Mouse (Mus musculus): ENCODE data around the gene Orm1.

Gene Orm1

DNA sequence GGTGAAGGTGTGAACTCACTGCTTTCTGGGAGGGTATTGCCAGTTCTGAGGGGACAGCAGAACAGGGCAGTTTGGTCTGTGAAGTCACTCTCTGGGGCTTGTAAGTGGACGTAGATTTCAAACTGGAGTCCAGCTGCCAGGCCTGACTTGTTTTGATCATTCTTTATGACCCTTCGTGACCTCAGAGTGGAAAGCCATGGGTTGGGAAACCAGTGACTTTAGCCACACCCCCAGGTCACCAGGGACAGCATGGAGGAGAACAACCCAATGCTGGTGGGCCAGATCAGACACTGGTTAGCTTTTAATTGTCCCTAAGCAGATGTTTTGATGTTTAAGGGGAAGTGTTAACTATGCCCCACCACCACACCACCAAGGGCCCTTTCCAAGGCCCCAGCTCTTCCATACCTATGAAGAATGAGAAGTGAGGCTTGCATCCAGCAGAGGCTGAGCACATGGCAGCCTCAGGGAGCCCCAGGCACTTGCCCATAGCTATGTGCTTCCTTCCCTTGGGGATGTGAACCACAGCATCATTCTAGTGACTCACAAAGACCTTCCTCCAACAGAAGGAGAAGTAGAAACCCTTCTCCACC is 12.7 kb downstream of the Orm1 start:
- peak; percentile 45 for DNase-seq

DNA sequence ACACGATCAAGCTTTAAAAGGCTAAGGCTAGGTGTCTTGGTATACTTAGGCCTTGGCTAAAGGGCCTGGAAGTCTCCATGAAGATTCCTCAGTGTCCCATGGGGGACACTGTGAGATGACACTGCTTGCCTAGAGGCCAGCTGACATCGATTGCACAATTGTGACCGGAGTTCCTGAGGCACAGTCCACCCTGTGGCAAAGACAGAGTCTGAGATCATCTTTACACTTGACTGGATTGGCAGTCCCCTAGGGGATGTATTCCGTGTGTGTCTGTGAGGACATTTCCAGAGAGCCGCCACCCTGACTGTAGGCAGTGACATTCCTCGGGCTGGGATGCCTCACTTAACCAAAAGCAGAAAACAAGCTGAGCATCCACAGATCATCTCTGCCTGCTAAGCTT is 15.5 kb downstream of the Orm1 start:
- no peak for DNase-seq

DNA sequence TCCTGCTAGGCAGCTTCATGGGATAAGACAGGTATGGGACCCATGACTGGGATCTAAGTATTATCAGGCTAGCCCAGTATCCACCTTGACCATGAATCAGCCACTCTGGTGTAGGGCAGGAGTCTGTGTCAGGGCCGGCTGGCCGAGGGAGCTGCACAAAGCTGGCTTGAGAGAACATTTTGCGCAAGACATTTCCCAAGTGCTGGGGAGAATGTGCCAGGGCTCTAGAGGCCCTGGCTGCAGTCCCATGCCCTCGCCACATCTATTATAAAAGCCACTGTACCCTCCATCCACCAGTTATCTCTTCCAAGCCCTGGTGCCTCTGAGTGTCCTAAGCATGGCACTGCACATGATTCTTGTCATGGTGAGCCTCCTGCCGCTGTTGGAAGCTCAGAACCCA is 17.8 kb downstream of the Orm1 start, which contains the start of gene Orm2:
Orm2 (plus strand) TSS at position 300 of the 400 bp plus-strand sequence.
- peak; percentile 65 for DNase-seq

DNA sequence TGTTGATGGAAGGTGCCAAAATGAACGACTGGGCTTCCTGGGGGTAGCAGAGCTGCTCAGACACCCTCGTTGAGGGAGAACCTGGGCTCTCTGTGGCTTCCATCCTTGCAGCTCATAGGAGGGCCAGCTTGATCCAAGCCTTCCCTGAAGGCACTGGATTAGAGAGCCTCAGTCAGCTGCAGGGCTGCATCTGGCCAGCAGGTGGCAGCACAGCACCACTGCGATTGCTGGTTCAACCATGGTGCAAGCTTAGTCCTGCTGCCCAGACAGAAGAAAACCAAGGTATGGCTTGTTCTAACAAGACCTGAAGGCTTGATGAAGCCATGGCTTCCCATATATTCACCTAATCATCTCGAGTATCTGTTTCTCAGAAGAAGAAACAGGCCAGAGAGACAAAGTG is 24.2 kb downstream of the Orm1 start:
- DNase-seq = peak; percentile 93

DNA sequence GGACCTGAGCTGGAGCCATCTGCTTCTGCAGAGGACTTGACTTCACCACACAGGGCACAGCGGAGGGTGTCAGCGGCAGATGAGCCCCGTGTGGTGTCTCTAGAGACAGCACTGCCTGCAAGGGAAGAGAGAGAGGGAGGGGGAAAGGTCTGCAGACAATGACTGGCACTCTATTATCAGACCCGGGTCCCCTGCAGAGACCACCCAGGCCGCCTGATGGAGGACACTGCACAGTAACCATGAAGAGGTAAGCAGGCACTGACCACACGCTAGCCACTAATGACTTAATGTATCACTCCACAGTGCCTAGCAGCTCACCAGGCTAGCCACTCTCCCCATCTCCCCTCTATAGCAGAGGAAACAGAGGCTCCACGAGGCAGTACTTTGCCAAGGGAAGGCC is 26.5 kb downstream of the Orm1 start:
- no peak for DNase-seq

DNA sequence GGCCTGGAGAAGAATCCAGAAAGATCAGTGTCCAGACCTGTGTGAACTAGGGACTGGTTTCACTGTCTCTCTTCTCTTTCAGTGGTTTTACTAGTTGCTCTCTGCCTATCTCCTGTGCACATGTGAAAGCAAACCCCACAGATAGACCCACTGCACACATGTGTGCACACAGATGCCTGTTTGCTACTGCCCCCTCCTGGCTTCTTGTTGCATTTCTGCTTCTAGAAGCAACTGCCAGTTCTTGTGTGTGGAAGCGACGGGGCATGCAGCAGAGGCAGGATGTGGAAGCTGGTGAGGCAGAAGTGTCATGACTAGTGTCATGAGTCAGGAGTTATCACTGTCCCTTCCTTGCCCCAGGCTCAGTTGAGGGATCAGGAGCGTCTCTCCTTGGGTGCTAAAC is 27.5 kb downstream of the Orm1 start:
- DNase-seq = peak; percentile 51

DNA sequence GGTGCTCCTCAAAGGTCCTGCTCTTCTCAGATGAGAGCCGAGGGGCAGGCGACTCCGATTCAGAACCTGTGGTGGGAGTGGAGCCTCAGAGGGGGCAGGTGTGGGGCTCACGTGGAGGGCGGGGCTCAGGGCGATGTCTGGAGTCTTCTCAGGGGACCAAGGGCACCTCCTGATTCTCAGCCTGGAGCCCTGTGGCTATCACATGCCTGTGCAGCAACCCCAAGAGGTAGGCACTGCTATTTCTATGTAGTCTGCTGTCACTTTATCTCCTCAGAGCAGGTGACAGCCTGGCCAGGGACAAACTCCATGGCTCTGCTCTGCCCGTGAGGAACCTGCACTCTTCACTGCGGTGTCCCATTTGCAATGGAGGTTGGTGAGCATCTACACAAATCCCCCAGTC is 29.0 kb downstream of the Orm1 start:
- DNase-seq = no peak

DNA sequence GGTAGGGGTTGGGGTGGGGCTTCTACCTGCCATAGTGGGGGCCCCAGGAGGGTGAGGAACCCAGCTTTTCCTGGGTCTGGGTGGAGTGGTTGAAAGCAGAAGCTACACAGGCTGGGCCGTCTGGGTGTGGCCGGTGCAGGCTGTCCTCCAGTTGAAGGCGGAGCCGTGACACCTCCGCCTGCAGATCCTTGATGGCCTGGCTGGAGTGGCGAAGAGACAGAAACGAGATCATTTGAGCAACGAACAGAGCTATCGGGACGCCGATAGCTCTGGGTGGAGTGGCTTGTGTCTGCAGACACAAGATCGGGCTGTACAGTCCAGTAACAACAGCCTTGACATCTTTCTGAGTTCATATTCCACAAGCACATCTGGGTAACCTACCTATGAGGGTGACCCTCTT is 30.0 kb downstream of the Orm1 start:
- DNase-seq = no peak

DNA sequence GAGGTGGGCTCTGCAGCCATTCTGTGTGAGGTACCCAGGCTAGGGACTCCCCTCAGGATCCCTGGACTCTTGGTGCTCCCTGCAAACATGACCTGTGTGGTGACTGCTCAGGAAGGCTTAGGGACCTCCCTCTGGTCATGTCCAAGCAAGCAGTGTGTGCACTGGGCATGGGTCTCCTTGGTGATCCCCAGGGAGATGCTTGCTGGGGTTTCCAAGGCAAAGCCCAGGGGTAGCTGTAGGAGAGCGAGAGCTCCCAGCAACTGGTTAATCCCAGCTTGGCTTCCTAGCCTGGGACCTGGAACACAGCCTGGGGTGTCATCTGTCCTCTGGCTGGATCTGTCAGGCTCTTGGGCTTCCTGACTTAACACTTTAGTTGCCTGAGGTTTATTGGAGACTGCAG is 31.0 kb downstream of the Orm1 start:
- no peak for DNase-seq

DNA sequence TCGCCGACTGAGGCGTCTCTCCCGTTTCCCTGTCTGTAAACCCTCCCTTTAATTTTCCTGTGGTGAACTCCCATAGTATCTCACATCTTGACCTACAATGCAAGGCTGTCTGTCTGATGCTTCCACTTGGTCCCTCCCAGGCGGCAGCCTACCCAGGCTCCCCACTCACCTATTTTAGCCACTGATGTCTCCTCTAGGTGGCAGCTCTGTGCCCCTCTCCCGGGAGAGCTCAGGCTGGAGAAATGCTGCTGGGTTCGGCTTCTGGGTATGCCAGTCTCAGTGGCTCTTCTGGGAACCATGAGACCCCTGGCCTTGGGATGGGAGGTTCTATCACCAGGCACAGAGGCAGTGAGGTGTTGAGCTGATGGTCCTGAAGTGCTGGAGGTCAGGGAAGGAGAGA is 33.1 kb downstream of the Orm1 start:
- no peak for DNase-seq

DNA sequence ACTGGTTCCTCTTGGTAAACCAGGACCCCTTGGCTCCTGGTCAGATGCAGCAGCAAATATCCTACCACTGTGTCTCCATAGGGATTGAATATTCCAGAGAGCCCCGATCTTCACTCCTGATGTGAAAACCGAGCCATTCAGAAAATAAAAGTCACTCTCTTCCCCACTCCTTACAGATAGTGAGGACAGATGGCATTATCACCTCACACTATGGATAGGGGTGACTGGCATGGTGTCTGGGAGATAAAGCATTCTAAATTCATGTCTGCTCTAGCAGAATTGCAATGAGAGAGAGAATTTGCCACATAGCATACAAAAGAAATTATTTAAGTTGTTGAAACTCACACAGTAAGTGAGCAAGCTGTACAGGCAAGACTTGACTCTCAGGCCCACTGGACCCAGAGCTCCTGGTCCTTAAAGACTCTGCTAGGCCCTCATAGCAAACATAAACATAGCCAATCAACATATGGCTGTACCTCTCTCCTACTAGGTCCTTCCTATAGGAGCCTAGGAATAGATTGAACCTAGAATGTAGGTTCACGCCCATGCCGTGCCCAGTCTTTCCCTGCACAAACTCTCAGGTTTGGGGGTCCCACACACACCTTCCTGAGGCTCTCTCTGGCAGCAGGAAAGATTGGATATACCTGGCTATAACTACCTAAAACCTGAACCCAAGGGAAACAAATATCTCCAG is 38.5 kb downstream of the Orm1 start:
- no peak for DNase-seq

DNA sequence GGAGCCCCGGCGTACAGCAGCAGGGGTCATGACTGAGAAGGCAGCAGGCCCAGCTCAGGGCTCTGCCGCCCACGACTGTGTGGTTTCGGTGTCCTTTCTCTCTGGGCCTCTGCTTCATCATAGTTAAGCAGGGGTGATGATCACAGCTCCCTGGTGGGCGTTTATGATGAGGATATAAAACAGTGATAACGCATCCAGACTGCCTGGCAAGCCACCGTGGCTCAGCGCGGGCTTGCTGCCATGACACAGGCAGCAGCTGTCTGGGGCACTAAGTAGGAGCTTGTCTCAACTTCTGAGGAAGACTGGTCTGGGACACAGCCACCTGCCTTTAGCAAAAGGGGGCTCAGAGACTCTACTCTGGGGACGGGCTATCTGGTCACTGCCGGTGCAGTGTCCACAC is 39.1 kb downstream of the Orm1 start:
- no peak for DNase-seq

DNA sequence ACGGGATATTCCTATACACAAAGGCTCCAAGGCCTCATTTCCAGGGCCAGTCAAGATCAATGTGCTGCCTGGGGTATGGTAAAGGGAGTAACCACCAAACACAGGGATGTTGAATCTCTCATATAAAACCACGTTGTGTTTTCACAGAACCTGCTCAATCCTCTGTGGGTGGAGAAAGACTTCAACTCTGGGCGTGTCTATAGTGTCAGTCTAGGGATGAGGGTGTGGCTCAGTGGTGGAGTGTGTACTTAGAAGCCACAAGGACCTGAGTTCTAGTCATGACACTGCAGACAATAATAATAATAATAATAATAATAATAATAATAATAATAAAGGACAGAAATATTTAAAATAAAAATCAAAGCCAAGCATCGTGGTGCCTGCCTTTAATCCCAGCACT is 39.9 kb downstream of the Orm1 start:
- no peak for DNase-seq

DNA sequence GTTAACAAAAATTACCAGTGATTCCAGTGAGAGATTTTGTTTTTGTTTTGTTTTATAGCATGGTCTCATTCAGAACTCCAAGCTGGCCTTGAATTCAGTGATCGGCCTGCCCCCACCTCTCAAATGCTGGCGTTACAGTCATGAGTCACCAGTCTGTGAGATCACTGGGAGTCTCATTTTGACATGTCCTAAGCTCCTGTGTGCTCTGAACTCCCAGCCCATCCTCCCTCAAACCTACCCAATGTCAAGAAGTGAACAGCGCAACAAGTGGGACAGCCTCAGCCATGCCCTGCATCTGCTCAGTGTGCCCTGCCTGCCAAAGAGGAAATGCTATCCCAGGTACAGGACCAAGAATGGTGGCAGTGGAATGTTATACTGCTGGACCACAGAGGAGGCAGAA is 40.9 kb downstream of the Orm1 start:
- no peak for DNase-seq

DNA sequence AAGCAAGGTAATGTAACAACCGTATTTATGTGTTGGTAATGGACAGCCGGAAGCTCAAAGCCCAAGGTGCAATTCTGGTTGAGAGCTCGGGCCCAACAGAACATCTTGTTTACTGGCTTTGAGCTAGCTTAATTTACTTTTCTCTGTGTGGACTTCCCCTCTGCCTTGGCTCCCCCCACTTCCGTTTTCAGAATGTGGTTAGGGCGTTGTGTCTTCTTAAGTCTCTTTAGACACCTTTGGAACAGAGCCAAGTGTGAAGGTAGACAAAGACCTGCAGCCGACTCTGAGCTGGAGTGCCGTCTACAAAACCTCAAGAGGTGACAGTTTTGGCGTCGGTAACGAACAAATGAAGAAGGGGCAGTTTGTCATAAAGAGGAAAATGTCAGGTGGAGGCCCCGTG is 41.4 kb downstream of the Orm1 start:
- DNase-seq = no peak

DNA sequence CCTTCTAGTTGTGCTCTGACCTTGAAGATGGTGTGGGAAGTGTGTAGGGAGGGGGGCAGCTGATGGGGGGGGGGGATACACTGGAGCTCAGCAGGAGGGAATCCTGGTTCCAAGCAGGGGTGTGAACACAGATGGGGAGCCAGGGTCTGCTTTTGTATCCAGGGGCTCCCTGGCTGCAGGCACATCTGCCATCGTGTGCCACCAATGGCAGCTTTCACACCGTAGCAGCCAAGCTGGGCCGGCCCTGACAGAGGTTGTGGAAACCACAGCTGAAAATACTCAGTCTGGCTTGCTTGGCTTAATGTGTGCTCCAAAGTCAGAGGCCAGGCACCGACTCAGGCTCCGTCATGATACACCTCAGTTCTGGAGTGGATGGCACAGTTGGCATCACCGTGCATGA is 43.7 kb downstream of the Orm1 start:
- DNase-seq = no peak

DNA sequence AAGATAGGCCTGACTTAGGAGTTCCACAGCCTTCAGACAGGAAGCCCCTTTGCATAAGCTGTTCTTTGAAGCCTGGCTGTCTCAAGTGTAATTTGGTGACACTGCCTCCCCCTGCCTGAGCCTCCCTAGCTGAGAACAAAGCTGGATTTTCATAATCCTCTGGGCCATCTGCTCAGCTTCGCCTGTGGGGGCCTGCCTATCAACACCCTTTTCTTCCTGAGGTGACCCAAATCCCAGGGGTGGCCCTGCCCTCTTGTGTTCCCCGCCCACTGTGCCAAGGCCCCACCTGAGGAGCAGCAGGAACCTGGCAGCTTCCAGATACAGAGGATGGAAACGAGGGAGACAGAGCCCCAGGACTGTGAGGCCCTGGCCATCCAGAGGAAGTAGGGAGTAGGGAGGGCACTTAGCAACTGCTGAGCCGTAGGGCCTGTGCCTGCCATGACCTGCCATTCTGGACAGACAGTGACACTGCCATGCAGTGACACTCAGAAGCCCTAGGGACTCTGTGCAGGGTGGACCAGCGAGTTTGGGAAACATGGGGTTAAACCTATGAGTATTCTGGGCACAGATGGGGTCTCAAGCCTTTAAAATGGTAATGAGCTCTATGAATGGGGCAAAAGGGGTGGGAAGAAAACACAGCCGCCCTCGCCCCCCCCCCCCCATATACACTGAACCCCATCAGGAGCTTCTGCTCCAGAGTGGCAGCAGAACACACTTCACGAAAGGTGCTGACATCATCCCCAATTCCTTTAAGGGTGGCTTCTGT is 44.9 kb downstream of the Orm1 start:
- DNase-seq = no peak

DNA sequence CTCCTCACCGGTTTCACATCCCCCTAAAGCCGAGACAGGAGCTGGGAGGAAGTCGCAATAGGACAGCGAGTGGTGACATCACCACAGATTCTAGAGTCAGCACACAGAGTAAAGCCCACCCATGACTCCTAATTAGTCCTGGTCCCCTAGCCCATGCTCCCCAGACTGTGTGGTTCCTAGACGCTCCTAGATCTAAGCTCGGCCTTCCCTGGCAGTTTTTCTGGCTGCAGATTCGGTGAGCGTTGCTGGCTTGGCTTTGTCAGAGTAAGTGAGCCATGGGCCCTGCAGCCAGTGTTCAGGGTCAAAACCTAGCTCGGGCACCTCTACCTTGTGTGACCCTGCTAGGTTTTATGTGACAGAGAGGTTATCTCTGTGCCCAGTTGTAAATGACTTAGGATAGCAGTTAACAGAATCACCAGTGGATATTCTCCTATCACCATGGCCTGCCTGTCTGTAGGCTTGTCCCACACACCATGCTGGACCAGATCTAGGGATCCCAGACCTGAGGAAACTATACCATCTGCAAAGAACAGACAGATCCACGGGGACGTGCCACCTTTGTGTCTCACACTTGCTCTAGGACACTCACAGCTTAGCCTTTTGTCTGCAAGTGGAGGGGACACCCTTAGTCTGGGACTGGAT is 45.6 kb downstream of the Orm1 start:
- DNase-seq = no peak

DNA sequence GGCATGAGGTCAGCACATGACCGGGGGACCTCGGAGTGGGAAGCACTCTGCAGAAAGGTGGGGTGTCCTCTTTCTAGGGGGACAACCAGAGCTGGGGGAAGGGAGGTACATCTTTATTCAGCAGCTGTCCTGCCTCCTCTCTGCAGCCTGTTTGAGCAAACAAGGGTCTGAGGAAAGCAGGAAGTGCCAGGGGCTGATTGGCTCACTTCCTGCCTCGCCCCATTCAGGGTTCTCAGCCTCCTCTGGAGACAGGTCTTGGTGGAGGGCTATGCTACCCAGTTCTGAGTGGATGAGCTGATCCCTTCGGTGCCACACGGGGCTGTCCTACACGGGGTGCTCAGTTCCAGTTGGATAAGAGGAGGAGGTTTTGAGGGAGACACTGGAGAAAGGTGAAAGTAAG is 47.0 kb downstream of the Orm1 start:
- peak; percentile 35 for DNase-seq
